Mouse (Mus musculus) large intestine, adult 2 months (tissue): ENCODE results near the gene Auts2. TPM values are rescaled to one million over a fixed set of nuclear protein-coding genes. Genes with fewer than 3 reads are reported as not detected.

Source experiments
- DNase-seq: peaks from one replicate; pipeline ENCODE4 v3.0.0-alpha.2; 2012; ENCODE audit warnings: low read depth, low spot score
- WGBS: fragments of 180-500 bp; shearing (Covaris S2); methylation state at CpG from one replicate; pipeline ENCODE4 v1.1.7; 2018; 5-methylcytosine and 5-hydroxymethylcytosine counted together
- polyA plus RNA-seq: library from polyadenylated mRNA; depleted of rRNA; stranded (reverse); fragments of >200 nt; gene quantifications from 2 replicates; pipeline ENCODE4 v1.2.3, GENCODE M21; 2012

The Auts2 gene
- polyA plus RNA-seq, 1 experiment, result 5.9 TPM

- no peak for DNase-seq
- 51% methylated on average over 10 of the region's 10 CpGs for WGBS
Observed at GRCm38 (mm10) chr5:132400556-132400955, 142.6 kb downstream of the Auts2 start.

GRCm38 (mm10) chr5:132399486-132399885 lies 143.7 kb downstream of the Auts2 start:
- no peak for DNase-seq
- 81% methylated on average over 4 of the region's 4 CpGs for WGBS

GRCm38 (mm10) chr5:132395922-132396321 lies 147.2 kb downstream of the Auts2 start:
- DNase-seq, result no peak
- WGBS, result 90% methylated on average over 3 of the region's 3 CpGs

- 44% methylated on average over 6 of the region's 6 CpGs for WGBS
- peak; percentile 6 for DNase-seq
Observed at GRCm38 (mm10) chr5:132394800-132395575, 148.2 kb downstream of the Auts2 start.

- 39% methylated on average over 14 of the region's 14 CpGs for WGBS
Observed at GRCm38 (mm10) chr5:132391831-132392763, 151.0 kb downstream of the Auts2 start.

GRCm38 (mm10) chr5:132388746-132389145 lies 154.4 kb downstream of the Auts2 start:
- no peak for DNase-seq
- WGBS, result 82% methylated on average over 5 of the region's 5 CpGs

More at GRCm38 (mm10) chr5:132391831-132392763, 151.0 kb downstream of the Auts2 start:
- DNase-seq, result no peak

- WGBS, result 50% methylated on average over 4 of the region's 4 CpGs
- DNase-seq, result no peak
Observed at GRCm38 (mm10) chr5:132385244-132385855, 157.8 kb downstream of the Auts2 start.

- WGBS, result 48% methylated on average over 5 of the region's 5 CpGs
Observed at GRCm38 (mm10) chr5:132380261-132380660, 162.9 kb downstream of the Auts2 start.

GRCm38 (mm10) chr5:132378977-132379376 lies 164.2 kb downstream of the Auts2 start:
- WGBS, result 40% methylated on average over 1 of the region's 1 CpGs
- no peak for DNase-seq

More at GRCm38 (mm10) chr5:132380261-132380660, 162.9 kb downstream of the Auts2 start:
- no peak for DNase-seq

GRCm38 (mm10) chr5:132375130-132375529 lies 168.0 kb downstream of the Auts2 start:
- 32% methylated on average over 1 of the region's 1 CpGs for WGBS
- no peak for DNase-seq

GRCm38 (mm10) chr5:132373471-132374075 lies 169.6 kb downstream of the Auts2 start:
- 75% methylated on average over 4 of the region's 4 CpGs for WGBS
- DNase-seq, result no peak

- no peak for DNase-seq
- 78% methylated on average over 2 of the region's 2 CpGs for WGBS
Observed at GRCm38 (mm10) chr5:132372605-132373004, 170.5 kb downstream of the Auts2 start.

GRCm38 (mm10) chr5:132368678-132369088 lies 174.5 kb downstream of the Auts2 start:
- DNase-seq, result no peak

GRCm38 (mm10) chr5:132361276-132361675 lies 181.9 kb downstream of the Auts2 start:
- WGBS, result 95% methylated on average over 1 of the region's 1 CpGs

More at GRCm38 (mm10) chr5:132368678-132369088, 174.5 kb downstream of the Auts2 start:
- 10% methylated on average over 7 of the region's 7 CpGs for WGBS

GRCm38 (mm10) chr5:132357726-132358125 lies 185.4 kb downstream of the Auts2 start:
- no peak for DNase-seq
- WGBS, result 55% methylated on average over 5 of the region's 5 CpGs

More at GRCm38 (mm10) chr5:132361276-132361675, 181.9 kb downstream of the Auts2 start:
- DNase-seq, result no peak

- 86% methylated on average over 7 of the region's 7 CpGs for WGBS
- no peak for DNase-seq
Observed at GRCm38 (mm10) chr5:132355935-132356334, 187.2 kb downstream of the Auts2 start.

- WGBS, result 64% methylated on average over 1 of the region's 1 CpGs
- DNase-seq, result no peak
Observed at GRCm38 (mm10) chr5:132352437-132352836, 190.7 kb downstream of the Auts2 start.

GRCm38 (mm10) chr5:132351139-132351538 lies 192.0 kb downstream of the Auts2 start:
- no peak for DNase-seq

- 75% methylated on average over 3 of the region's 3 CpGs for WGBS
- DNase-seq, result no peak
Observed at GRCm38 (mm10) chr5:132341315-132341714, 201.8 kb downstream of the Auts2 start.
